Mouse (Mus musculus): ENCODE measurements at regions not wholly inside any gene's neighbourhood (a gene's known extent, or its start where the extent isn't known, plus 50 kb on each side); places are given as distances from the start of the nearest gene placed in this dataset.

GRCm38 (mm10) chr16:9284423-9284822, 454.5 kb downstream of the 1810013L24Rik start:
- TF ChIP-seq EP300 (IDR thresholded peaks at IDR 0.05; ENCODE audit: insufficient read depth, low read depth, low read length) (no peak), CTCF (IDR thresholded peaks at IDR 0.05) (no peak)
